Mouse (Mus musculus): ENCODE results near the gene Nfe2l1. TPM values are rescaled to one million over a fixed set of nuclear protein-coding genes. Genes with fewer than 3 reads are reported as not detected.

Gene Nfe2l1
- total and polyA plus RNA-seq, 2 experiments from 2014 or later = 57.4 to 62.4 TPM

- Histone ChIP-seq H3K4me1 (ENCODE audit: insufficient read depth) (0 out of 2 replicates have a peak, but pooled peaks cover 4% of the 10 kb centered on the region), H3K4me3 (ENCODE audit: low read depth, low read length) (peak overlapping the region; percentile 69; the same call in 1 of the 2 replicates), H3K9me3 (ENCODE audit: low read length) (no peaks in the 10 kb centered on the region), H3K9ac (no peak overlapping the region), H3K36me3 (ENCODE audit: insufficient read depth) (peaks cover 20% of the 10 kb centered on the region), H3K4me2 (ENCODE audit: low read depth) (peak overlapping the region; percentile 80; the same call in 1 of the 2 replicates), H3K27me3 (ENCODE audit: insufficient read depth, low read length) (no peaks in the 10 kb centered on the region), H3K27ac (ENCODE audit: low read depth, low read length) (no peak overlapping the region)
- peak; percentile 37 for TF ChIP-seq CTCF (IDR thresholded peaks at IDR 0.05; ENCODE audit: low read depth)
- no peak for DNase-seq
- WGBS = 54% methylated on average over 3 of the region's 3 CpGs
- ATAC-seq = no peak
These were observed 53.7 kb downstream of the Nfe2l1 start for GRCm38 (mm10) chr11:96776068-96776467.

GRCm38 (mm10) chr11:96775665-96776064, 54.1 kb downstream of the Nfe2l1 start:
- Histone ChIP-seq H3K9ac (no peak overlapping the region), H3K4me3 (ENCODE audit: low read depth, low read length) (no peak overlapping the region), H3K4me2 (ENCODE audit: low read depth) (no peak overlapping the region)

GRCm38 (mm10) chr11:96775063-96775462, 54.7 kb downstream of the Nfe2l1 start:
- no peak overlapping the region for H3K27ac ChIP-seq (ENCODE audit: low read depth, low read length)
- no peak overlapping the region for H3K9ac ChIP-seq
- 0 out of 2 replicates have a peak, but pooled peaks cover 4% of the 10 kb centered on the region for H3K4me1 ChIP-seq (ENCODE audit: insufficient read depth)
- WGBS = 74% methylated on average over 8 of the region's 8 CpGs
- no peak overlapping the region for H3K4me3 ChIP-seq (ENCODE audit: low read depth, low read length)
- no peak overlapping the region for H3K4me2 ChIP-seq (ENCODE audit: low read depth)
- no peak for TF ChIP-seq CTCF (IDR thresholded peaks at IDR 0.05; ENCODE audit: low read depth)
- ATAC-seq (no peak), DNase-seq (no peak)
- H3K36me3 ChIP-seq (ENCODE audit: insufficient read depth) = peaks cover 30% of the 10 kb centered on the region
- no peaks in the 10 kb centered on the region for H3K9me3 ChIP-seq (ENCODE audit: low read length)
- H3K27me3 ChIP-seq (ENCODE audit: insufficient read depth, low read length) = no peaks in the 10 kb centered on the region

More at GRCm38 (mm10) chr11:96775665-96776064, 54.1 kb downstream of the Nfe2l1 start:
- no peak for ATAC-seq
- 63% methylated on average over 7 of the region's 7 CpGs for WGBS
- H3K4me1 ChIP-seq (ENCODE audit: insufficient read depth) = 0 out of 2 replicates have a peak, but pooled peaks cover 4% of the 10 kb centered on the region
- H3K36me3 ChIP-seq (ENCODE audit: insufficient read depth) = peaks cover 24% of the 10 kb centered on the region
- no peak overlapping the region for H3K27ac ChIP-seq (ENCODE audit: low read depth, low read length)
- no peaks in the 10 kb centered on the region for H3K27me3 ChIP-seq (ENCODE audit: insufficient read depth, low read length)
- no peak for DNase-seq
- no peaks in the 10 kb centered on the region for H3K9me3 ChIP-seq (ENCODE audit: low read length)
- no peak for TF ChIP-seq CTCF (IDR thresholded peaks at IDR 0.05; ENCODE audit: low read depth)

DNA sequence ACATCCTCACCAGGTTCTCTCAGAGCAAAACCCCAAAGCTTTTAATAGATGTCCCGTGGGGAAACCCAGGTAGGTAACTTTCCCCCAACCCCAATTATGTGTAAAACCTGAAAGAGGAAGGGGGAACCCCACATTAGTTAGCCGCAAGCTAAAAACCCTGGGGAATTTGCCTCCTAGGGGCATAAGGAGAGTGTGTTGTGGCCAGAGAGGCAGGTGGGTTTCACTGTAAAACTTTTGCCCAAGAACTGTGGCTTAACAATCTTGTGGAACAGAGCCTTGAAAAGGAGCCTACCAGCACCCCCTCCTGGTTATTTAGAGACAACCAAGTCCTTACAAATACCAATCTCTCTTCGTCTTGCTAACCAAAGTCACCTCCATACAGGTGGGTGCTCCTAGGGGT, 55.2 kb downstream of the Nfe2l1 start:
- Histone ChIP-seq H3K27ac (ENCODE audit: low read depth, low read length) (no peak overlapping the region), H3K4me3 (ENCODE audit: low read depth, low read length) (no peak overlapping the region), H3K27me3 (ENCODE audit: insufficient read depth, low read length) (no peaks in the 10 kb centered on the region), H3K9me3 (ENCODE audit: low read length) (no peaks in the 10 kb centered on the region), H3K4me2 (ENCODE audit: low read depth) (no peak overlapping the region), H3K4me1 (ENCODE audit: insufficient read depth) (0 out of 2 replicates have a peak, but pooled peaks cover 4% of the 10 kb centered on the region), H3K9ac (no peak overlapping the region), H3K36me3 (ENCODE audit: insufficient read depth) (peaks cover 33% of the 10 kb centered on the region)
- DNase-seq = no peak
- 83% methylated on average over 3 of the region's 3 CpGs for WGBS
- no peak for ATAC-seq
- TF ChIP-seq CTCF (IDR thresholded peaks at IDR 0.05; ENCODE audit: low read depth) = no peak; the same call in 1 of the 2 replicates

DNA sequence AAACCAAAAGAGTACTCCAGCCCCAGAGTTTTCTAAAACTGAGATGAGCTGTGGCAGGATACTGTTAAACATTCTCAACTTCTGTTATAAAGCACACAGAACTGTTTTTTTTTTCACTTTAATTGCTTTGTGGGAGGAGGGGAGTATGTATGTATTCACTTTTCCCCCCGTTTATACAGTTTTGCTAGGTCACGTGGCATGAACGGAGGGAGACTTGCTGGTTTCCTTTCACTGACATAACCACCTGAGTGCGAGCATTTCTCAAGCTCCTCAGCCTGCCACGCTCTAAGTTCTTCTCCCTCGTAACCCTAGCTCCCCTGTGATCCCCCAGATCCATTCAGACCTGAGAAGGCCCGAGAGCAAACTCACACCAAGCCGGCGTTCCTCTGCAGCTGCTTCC, 57.4 kb downstream of the Nfe2l1 start:
- Histone ChIP-seq H3K4me1 (ENCODE audit: insufficient read depth) (0 out of 2 replicates have a peak, but pooled peaks cover 4% of the 10 kb centered on the region), H3K4me3 (ENCODE audit: low read depth, low read length) (no peak overlapping the region), H3K4me2 (ENCODE audit: low read depth) (no peak overlapping the region), H3K36me3 (ENCODE audit: insufficient read depth) (peaks cover 51% of the 10 kb centered on the region), H3K9ac (no peak overlapping the region), H3K27ac (ENCODE audit: low read depth, low read length) (no peak overlapping the region), H3K27me3 (ENCODE audit: insufficient read depth, low read length) (no peaks in the 10 kb centered on the region), H3K9me3 (ENCODE audit: low read length) (no peaks in the 10 kb centered on the region)
- DNase-seq (no peak), ATAC-seq (no peak)
- no peak for TF ChIP-seq CTCF (IDR thresholded peaks at IDR 0.05; ENCODE audit: low read depth)
- WGBS = 93% methylated on average over 9 of the region's 9 CpGs

DNA sequence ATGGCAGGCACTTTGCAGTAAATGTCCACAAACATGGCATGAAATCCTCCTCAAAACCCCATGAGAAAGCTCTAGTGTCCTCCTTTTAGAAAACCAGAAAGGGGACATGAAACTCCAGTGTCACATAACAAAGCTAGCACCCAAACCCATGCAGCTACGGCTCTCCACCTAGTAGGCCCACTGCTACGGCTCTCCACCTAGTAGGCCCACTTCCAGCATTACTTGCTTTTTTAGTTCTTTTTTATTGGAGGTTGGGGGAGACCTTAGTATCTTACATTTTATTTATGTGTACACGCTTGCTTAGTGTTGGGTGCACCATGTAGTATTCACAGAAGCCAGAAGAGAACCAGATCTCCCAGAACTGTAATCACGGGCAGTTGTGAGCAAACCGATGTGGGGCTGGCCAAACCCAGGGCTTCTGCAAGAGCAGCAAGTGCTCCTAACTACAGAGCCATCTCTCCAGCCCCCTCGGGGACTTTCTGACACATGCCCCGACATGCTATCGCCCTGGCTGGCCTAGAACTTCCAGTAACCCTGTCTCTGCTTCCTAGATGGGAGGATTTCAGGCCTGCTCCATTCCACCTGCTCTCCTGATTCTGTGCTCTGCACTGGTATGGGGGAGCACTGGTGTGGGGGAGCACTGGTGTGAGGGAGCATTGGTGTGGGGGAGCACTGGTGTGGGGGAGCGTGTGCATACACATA, 58.3 kb downstream of the Nfe2l1 start:
- H3K4me3 ChIP-seq (ENCODE audit: low read depth, low read length) = no peak overlapping the region
- TF ChIP-seq CTCF (IDR thresholded peaks at IDR 0.05; ENCODE audit: low read depth) = no peak
- H3K27ac ChIP-seq (ENCODE audit: low read depth, low read length) = no peak overlapping the region
- DNase-seq (no peak), ATAC-seq (no peak)
- H3K36me3 ChIP-seq (ENCODE audit: insufficient read depth) = peaks cover 56% of the 10 kb centered on the region
- WGBS = 96% methylated on average over 9 of the region's 9 CpGs
- no peak overlapping the region for H3K9ac ChIP-seq
- 0 out of 2 replicates have a peak, but pooled peaks cover 3% of the 10 kb centered on the region for H3K4me1 ChIP-seq (ENCODE audit: insufficient read depth)
- H3K27me3 ChIP-seq (ENCODE audit: insufficient read depth, low read length) = no peaks in the 10 kb centered on the region
- H3K9me3 ChIP-seq (ENCODE audit: low read length) = no peaks in the 10 kb centered on the region
- H3K4me2 ChIP-seq (ENCODE audit: low read depth) = no peak overlapping the region

DNA sequence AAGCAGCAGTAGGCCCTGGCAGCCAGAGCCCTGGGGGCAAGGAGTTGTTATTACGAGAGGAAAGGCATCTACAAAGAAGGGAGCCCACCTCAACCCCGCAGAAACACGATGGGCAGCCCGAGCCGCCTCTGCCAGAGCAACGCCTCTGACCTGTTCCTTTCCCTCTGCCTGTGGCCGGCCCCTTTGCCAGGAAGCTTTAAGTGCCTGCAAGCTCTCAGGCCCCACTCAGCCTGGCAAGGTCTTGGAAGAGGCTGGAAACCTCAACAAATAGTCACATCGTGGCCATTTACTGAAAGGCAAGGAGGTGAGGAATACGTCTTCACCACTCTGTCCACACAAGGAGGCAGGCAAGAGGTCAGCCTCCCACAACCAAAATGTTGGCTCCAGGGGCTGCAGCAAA, 61.5 kb downstream of the Nfe2l1 start:
- Histone ChIP-seq H3K27ac (ENCODE audit: low read depth, low read length) (peak overlapping the region; percentile 21; the same call in 1 of the 2 replicates), H3K9me3 (ENCODE audit: low read length) (no peaks in the 10 kb centered on the region), H3K4me3 (ENCODE audit: low read depth, low read length) (no peak overlapping the region), H3K36me3 (ENCODE audit: insufficient read depth) (peaks cover 56% of the 10 kb centered on the region), H3K9ac (no peak overlapping the region), H3K4me1 (ENCODE audit: insufficient read depth) (no peaks in the 10 kb centered on the region), H3K4me2 (ENCODE audit: low read depth) (no peak overlapping the region), H3K27me3 (ENCODE audit: insufficient read depth, low read length) (no peaks in the 10 kb centered on the region)
- DNase-seq (no peak), ATAC-seq (no peak)
- WGBS = 74% methylated on average over 9 of the region's 9 CpGs
- no peak for TF ChIP-seq CTCF (IDR thresholded peaks at IDR 0.05; ENCODE audit: low read depth)

MicroRNA genes within 50 kb of the gene (microRNA counts, 519-probe panel; counts per million panel counts)
- 4,270 counts per million, percentile 52 among the panel's probes with 10 or more counts for microRNA mmu-miR-152

Small RNAs within 50 kb of the gene (microRNA-seq; reads per million reads assigned to microRNA genes)
- 40.1 to 48.3 reads per million in 2 experiments for gene Mir152

Other genes starting within 250 kb of the Nfe2l1 start
- gene Snx11, start 52.4 kb downstream of the Nfe2l1 start, total RNA-seq (2014; rRNA removed) = 59.2 and 68.8 TPM in 2 replicates
- gene Snx11, start 52.4 kb downstream of the Nfe2l1 start, polyA plus RNA-seq (2015; fragmentation: Nextera tagmentation; extraction: Ambion mirVana) = 32.7 and 37.1 TPM in 2 replicates
- 57.0 and 62.4 TPM in 2 replicates for gene Cbx1, start 40.8 kb downstream of the Nfe2l1 start, total RNA-seq (2014; rRNA removed)
- 53.7 and 55.6 TPM in 2 replicates for gene Cbx1, start 40.8 kb downstream of the Nfe2l1 start, polyA plus RNA-seq (2015; fragmentation: Nextera tagmentation; extraction: Ambion mirVana)
- gene Copz2, start 19.9 kb upstream of the Nfe2l1 start, total RNA-seq (2014; rRNA removed) = 5.8 and 7.1 TPM in 2 replicates
- 14.8 and 14.9 TPM in 2 replicates for gene Copz2, start 19.9 kb upstream of the Nfe2l1 start, polyA plus RNA-seq (2015; fragmentation: Nextera tagmentation; extraction: Ambion mirVana)
- gene Cdk5rap3, start 86.5 kb upstream of the Nfe2l1 start, total RNA-seq (2014; rRNA removed) = 54.9 and 57.7 TPM in 2 replicates
- gene Cdk5rap3, start 86.5 kb upstream of the Nfe2l1 start, polyA plus RNA-seq (2015; fragmentation: Nextera tagmentation; extraction: Ambion mirVana) = 86.4 and 88.8 TPM in 2 replicates
- gene Prr15l, start 98.1 kb upstream of the Nfe2l1 start, total RNA-seq (2014; rRNA removed) = not detected in 2 replicates
- gene Prr15l, start 98.1 kb upstream of the Nfe2l1 start, polyA plus RNA-seq (2015; fragmentation: Nextera tagmentation; extraction: Ambion mirVana) = 0.11 TPM in 1 of 2 replicates, not detected in the other
- gene Pnpo, start 114.0 kb upstream of the Nfe2l1 start, total RNA-seq (2014; rRNA removed) = 26.2 and 30.3 TPM in 2 replicates
- 28.1 and 33.1 TPM in 2 replicates for gene Pnpo, start 114.0 kb upstream of the Nfe2l1 start, polyA plus RNA-seq (2015; fragmentation: Nextera tagmentation; extraction: Ambion mirVana)
- 1.9 and 5.0 TPM in 2 replicates for gene Sp2, start 153.0 kb upstream of the Nfe2l1 start, total RNA-seq (2014; rRNA removed)
- gene Sp2, start 153.0 kb upstream of the Nfe2l1 start, polyA plus RNA-seq (2015; fragmentation: Nextera tagmentation; extraction: Ambion mirVana) = 13.5 and 14.8 TPM in 2 replicates
- 0.85 and 0.86 TPM in 2 replicates for gene Sp6, start 183.4 kb upstream of the Nfe2l1 start, total RNA-seq (2014; rRNA removed)
- gene Sp6, start 183.4 kb upstream of the Nfe2l1 start, polyA plus RNA-seq (2015; fragmentation: Nextera tagmentation; extraction: Ambion mirVana) = 0.35 and 0.75 TPM in 2 replicates
- 14.8 and 17.9 TPM in 2 replicates for gene Scrn2, start 200.0 kb upstream of the Nfe2l1 start, total RNA-seq (2014; rRNA removed)
- 10.2 and 11.3 TPM in 2 replicates for gene Scrn2, start 200.0 kb upstream of the Nfe2l1 start, polyA plus RNA-seq (2015; fragmentation: Nextera tagmentation; extraction: Ambion mirVana)
- gene Lrrc46, start 211.4 kb upstream of the Nfe2l1 start, total RNA-seq (2014; rRNA removed) = 1.0 and 1.6 TPM in 2 replicates
- gene Lrrc46, start 211.4 kb upstream of the Nfe2l1 start, polyA plus RNA-seq (2015; fragmentation: Nextera tagmentation; extraction: Ambion mirVana) = 4.9 and 5.8 TPM in 2 replicates
- gene Mrpl10, start 211.6 kb upstream of the Nfe2l1 start, total RNA-seq (2014; rRNA removed) = 41.6 and 55.5 TPM in 2 replicates
- gene Mrpl10, start 211.6 kb upstream of the Nfe2l1 start, polyA plus RNA-seq (2015; fragmentation: Nextera tagmentation; extraction: Ambion mirVana) = 47.0 and 62.0 TPM in 2 replicates
- gene Osbpl7, start 220.7 kb upstream of the Nfe2l1 start, total RNA-seq (2014; rRNA removed) = 10.9 and 13.1 TPM in 2 replicates
- gene Osbpl7, start 220.7 kb upstream of the Nfe2l1 start, polyA plus RNA-seq (2015; fragmentation: Nextera tagmentation; extraction: Ambion mirVana) = 7.4 and 8.3 TPM in 2 replicates

All from forebrain, postnatal 0 days (tissue).